Mouse (Mus musculus) stomach, postnatal 0 days (tissue): ENCODE data around the gene Fmc1. TPM values are rescaled to one million over a fixed set of nuclear protein-coding genes. Genes with fewer than 3 reads are reported as not detected.

Source experiments
- ATAC-seq: fragments of 200-750 bp; cut with Nextera tagmentation; 2 replicates; pipeline ENCODE4 v1.8.0; 2017; ENCODE audit not compliant: low FRiP score, low TSS enrichment
- DNase-seq: peaks from one replicate; pipeline ENCODE4 v3.0.0-alpha.2; 2016; ENCODE audit warnings: low spot score
- H3K27ac ChIP-seq: fragments of 300-500 bp; sonication (generic); replicated peaks from 2 replicates; pipeline ENCODE4 v1.5.1; 2014; ENCODE audit warnings: mild to moderate bottlenecking, control low read depth
- H3K27me3 ChIP-seq: fragments of 300-500 bp; sonication (generic); 2 replicates; pipeline ENCODE4 v1.6.1; 2014; ENCODE audit warnings: low read length; ENCODE audit not compliant: control insufficient read depth, insufficient read depth
- H3K36me3 ChIP-seq: fragments of 300-500 bp; sonication (generic); 2 replicates; pipeline ENCODE4 v1.6.1; 2014; ENCODE audit warnings: low read length, mixed read lengths; ENCODE audit not compliant: control insufficient read depth, insufficient read depth
- H3K4me1 ChIP-seq: fragments of 300-500 bp; sonication (generic); replicated peaks from 2 replicates; pipeline ENCODE4 v1.6.1; 2014; ENCODE audit warnings: antibody characterized with exemption; ENCODE audit not compliant: control insufficient read depth, insufficient read depth
- H3K4me2 ChIP-seq: fragments of 300-500 bp; sonication (generic); replicated peaks from 2 replicates; pipeline ENCODE4 v1.6.1; 2014; ENCODE audit warnings: low read depth, mild to moderate bottlenecking, control low read depth, moderate library complexity
- H3K4me3 ChIP-seq: fragments of 300-500 bp; sonication (generic); 2 replicates; pipeline ENCODE4 v1.5.1; 2014; ENCODE audit warnings: low read depth, low read length, control low read depth
- H3K9ac ChIP-seq: fragments of 300-500 bp; sonication (generic); 2 replicates; pipeline ENCODE4 v1.6.1; 2014; ENCODE audit warnings: mild to moderate bottlenecking, low read length, control low read depth, mixed read lengths
- H3K9me3 ChIP-seq: fragments of 300-500 bp; sonication (generic); 2 replicates; pipeline ENCODE4 v1.6.1; 2016; ENCODE audit warnings: low read length; ENCODE audit not compliant: control insufficient read depth
- CTCF ChIP-seq: IDR thresholded peaks from 2 replicates; pipeline ENCODE4 v1.5.1; 2016; ENCODE audit warnings: antibody characterized with exemption, low read depth, mild to moderate bottlenecking, moderate library complexity
- EP300 ChIP-seq: optimal IDR thresholded peaks from 2 replicates; pipeline ENCODE3; 2016; ENCODE audit warnings: antibody characterized with exemption
- WGBS: fragments of 180-500 bp; shearing (Covaris S2); extraction: QIAGEN DNeasy Blood & Tissue Kit; methylation state at CpG from one replicate; pipeline ENCODE4 v1.1.7; 2014; 5-methylcytosine and 5-hydroxymethylcytosine counted together
- polyA plus RNA-seq: library from polyadenylated mRNA; unstranded; fragments of >200 nt; fragmentation: Nextera tagmentation; extraction: Ambion mirVana; gene quantifications from 2 replicates; pipeline ENCODE4 v1.2.1, GENCODE M21; 2015

Fmc1 gene
- polyA plus RNA-seq, 1 experiment from 2014 or later: 157 TPM

GRCm38 (mm10) chr6:38550250-38551061 lies 17.2 kb downstream of the Fmc1 start:
- no peaks in the 10 kb centered on the region for H3K9me3 ChIP-seq
- peak; percentile 79 for DNase-seq
- peak overlapping the region; percentile 77 for H3K4me3 ChIP-seq
- peak; percentile 66 for ATAC-seq
- no peaks in the 10 kb centered on the region for H3K27me3 ChIP-seq
- no peak for TF ChIP-seq EP300
- no peak for TF ChIP-seq CTCF
- no peaks in the 10 kb centered on the region for H3K4me1 ChIP-seq
- H3K4me2 ChIP-seq: peak overlapping the region; percentile 62
- WGBS: 4% methylated on average over 28 of the region's 28 CpGs
- no peaks in the 10 kb centered on the region for H3K36me3 ChIP-seq
- H3K27ac ChIP-seq: peak overlapping the region; percentile 100
- peak overlapping the region; percentile 89 for H3K9ac ChIP-seq

- ATAC-seq: peak; percentile 92
- Histone ChIP-seq H3K27me3 (no peaks in the 10 kb centered on the region), H3K4me1 (no peaks in the 10 kb centered on the region), H3K27ac (peak within 1 kb of the TSS; percentile 100), H3K36me3 (no peaks in the 10 kb centered on the region), H3K4me2 (peak within 1 kb of the TSS; percentile 62), H3K4me3 (peak within 1 kb of the TSS; percentile 77), H3K9me3 (no peaks in the 10 kb centered on the region), H3K9ac (peak within 1 kb of the TSS; percentile 95)
- under 1% methylated on average over 86 of the region's 98 CpGs for whole genome bisulfite sequencing
- TF ChIP-seq EP300 (peak; percentile 99), CTCF (peak; percentile 5; the same call in 1 of the 2 replicates)
- peak; percentile 97 for DNase-seq
Measured at GRCm38 (mm10) chr6:38551062-38551988, 18.0 kb downstream of the Fmc1 start, which contains the start of gene Luc7l2. Luc7l2 (plus strand) TSS chr6:38551334.

- Histone ChIP-seq H3K4me3 (peak overlapping the region; percentile 77), H3K27me3 (no peaks in the 10 kb centered on the region), H3K9me3 (no peaks in the 10 kb centered on the region), H3K36me3 (no peaks in the 10 kb centered on the region), H3K4me1 (no peaks in the 10 kb centered on the region), H3K9ac (peak overlapping the region; percentile 95), H3K4me2 (peak overlapping the region; percentile 45), H3K27ac (peak overlapping the region; percentile 100)
- TF ChIP-seq EP300: no peak
- TF ChIP-seq CTCF: no peak
- ATAC-seq (peak; percentile 95), DNase-seq (peak; percentile 99)
- under 1% methylated on average over 32 of the region's 32 CpGs for whole genome bisulfite sequencing
Measured at GRCm38 (mm10) chr6:38551989-38552635, 18.8 kb downstream of the Fmc1 start.

- H3K9ac ChIP-seq: no peak overlapping the region; the same call in 1 of the 2 replicates
- ATAC-seq: no peak
- peak overlapping the region; percentile 45 for H3K4me2 ChIP-seq
Measured at GRCm38 (mm10) chr6:38552636-38553000, 19.3 kb downstream of the Fmc1 start.

GRCm38 (mm10) chr6:38576096-38576495 lies 42.8 kb downstream of the Fmc1 start:
- WGBS: 76% methylated on average over 2 of the region's 2 CpGs

More at GRCm38 (mm10) chr6:38552636-38553000, 19.3 kb downstream of the Fmc1 start:
- no peaks in the 10 kb centered on the region for H3K4me1 ChIP-seq
- DNase-seq: no peak
- no peaks in the 10 kb centered on the region for H3K9me3 ChIP-seq
- no peak overlapping the region for H3K27ac ChIP-seq
- H3K36me3 ChIP-seq: no peaks in the 10 kb centered on the region
- no peak for TF ChIP-seq CTCF
- TF ChIP-seq EP300: no peak
- 11% methylated on average over 5 of the region's 5 CpGs for WGBS
- H3K27me3 ChIP-seq: no peaks in the 10 kb centered on the region
- peak overlapping the region; percentile 77 for H3K4me3 ChIP-seq

More at GRCm38 (mm10) chr6:38576096-38576495, 42.8 kb downstream of the Fmc1 start:
- no peak overlapping the region for H3K4me3 ChIP-seq
- H3K9ac ChIP-seq: no peak overlapping the region
- H3K27me3 ChIP-seq: no peaks in the 10 kb centered on the region
- no peaks in the 10 kb centered on the region for H3K4me1 ChIP-seq
- no peaks in the 10 kb centered on the region for H3K9me3 ChIP-seq
- no peak overlapping the region for H3K4me2 ChIP-seq
- H3K36me3 ChIP-seq: peaks cover 16% of the 10 kb centered on the region
- ATAC-seq (no peak), DNase-seq (no peak)
- no peak overlapping the region for H3K27ac ChIP-seq
- TF ChIP-seq EP300 (no peak), CTCF (no peak)
